Mouse (Mus musculus): ENCODE data around the gene Dync1i1.

- no peak for TF ChIP-seq CTCF (IDR thresholded peaks at IDR 0.05; ENCODE audit: low read depth)
- no peak for TF ChIP-seq EP300 (IDR thresholded peaks at IDR 0.05; ENCODE audit: low read depth)
These were observed 133.6 kb downstream of the Dync1i1 start for GRCm38 (mm10) chr6:5858901-5859598.

Data from heart, postnatal 0 days (tissue).